Mouse (Mus musculus): ENCODE results near the gene Gm5148. TPM values are rescaled to one million over a fixed set of nuclear protein-coding genes. Genes with fewer than 3 reads are reported as not detected.

Gene Gm5148
- polyA plus RNA-seq, 1 experiment from 2014 or later = 4.8 TPM

- Histone ChIP-seq H3K9me3 (ENCODE audit: control insufficient read depth, low read length) (no peaks in the 10 kb centered on the region), H3K27ac (ENCODE audit: low read depth, low read length) (no peak overlapping the region), H3K9ac (ENCODE audit: low read depth, low read length) (no peak overlapping the region), H3K4me3 (ENCODE audit: low read depth, low read length) (no peak overlapping the region), H3K36me3 (ENCODE audit: control insufficient read depth, insufficient read depth, low read length) (no peaks in the 10 kb centered on the region), H3K4me2 (no peak overlapping the region), H3K27me3 (replicated peaks; ENCODE audit: control insufficient read depth, insufficient read depth, low read length) (no peaks in the 10 kb centered on the region), H3K4me1 (replicated peaks; ENCODE audit: control insufficient read depth, insufficient read depth, low read length) (peaks cover 29% of the 10 kb centered on the region)
- DNase-seq (ENCODE audit: low spot score) = no peak
- ATAC-seq (replicated peaks; ENCODE audit: low FRiP score) = no peak
- WGBS = 62% methylated on average over 5 of the region's 5 CpGs
These were observed 37.5 kb upstream of the Gm5148 start for GRCm38 (mm10) chr3:37761741-37762140.

GRCm38 (mm10) chr3:37760866-37761265 is 36.6 kb upstream of the Gm5148 start:
- Histone ChIP-seq H3K9me3 (ENCODE audit: control insufficient read depth, low read length) (no peaks in the 10 kb centered on the region), H3K27me3 (replicated peaks; ENCODE audit: control insufficient read depth, insufficient read depth, low read length) (no peaks in the 10 kb centered on the region), H3K27ac (ENCODE audit: low read depth, low read length) (no peak overlapping the region), H3K9ac (ENCODE audit: low read depth, low read length) (no peak overlapping the region), H3K36me3 (ENCODE audit: control insufficient read depth, insufficient read depth, low read length) (no peaks in the 10 kb centered on the region), H3K4me1 (replicated peaks; ENCODE audit: control insufficient read depth, insufficient read depth, low read length) (peaks cover 34% of the 10 kb centered on the region), H3K4me2 (no peak overlapping the region), H3K4me3 (ENCODE audit: low read depth, low read length) (no peak overlapping the region)
- no peak for DNase-seq (ENCODE audit: low spot score)
- ATAC-seq (replicated peaks; ENCODE audit: low FRiP score) = no peak
- WGBS = 47% methylated on average over 6 of the region's 6 CpGs

DNA sequence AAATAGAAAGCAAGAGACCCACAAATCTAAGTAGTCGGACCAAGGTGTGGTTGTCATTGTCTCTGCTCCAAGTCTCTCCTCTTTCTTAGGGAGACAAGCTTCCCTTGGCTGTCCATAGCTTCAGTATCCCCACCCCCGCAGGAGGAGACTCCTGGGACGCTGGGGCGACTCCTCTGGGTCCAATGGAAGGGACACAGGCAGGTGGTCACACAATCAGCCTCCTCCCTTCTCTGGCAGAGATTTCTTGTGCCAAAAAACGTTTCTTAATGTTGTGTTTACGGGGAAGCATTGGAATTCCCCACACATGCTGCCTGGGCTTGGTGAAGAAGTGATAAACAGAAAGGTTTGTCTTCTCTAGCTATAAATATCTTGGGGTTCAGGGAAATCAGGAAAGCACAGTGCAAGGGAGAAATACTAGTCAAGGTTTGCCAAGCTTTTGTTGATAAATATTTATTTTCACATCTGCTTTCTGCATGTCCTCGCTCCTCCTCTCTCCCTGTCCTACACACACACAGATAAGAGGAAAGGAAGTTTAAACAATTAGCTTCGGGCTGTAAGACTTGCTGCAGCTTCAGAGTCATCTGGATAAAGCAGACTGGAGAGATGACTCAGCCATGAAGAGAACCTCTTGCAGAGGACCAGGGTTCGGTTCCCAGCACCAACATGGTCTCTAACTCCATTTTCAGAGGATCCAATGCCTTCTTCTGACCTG is 34.5 kb upstream of the Gm5148 start:
- WGBS = 25% methylated on average over 9 of the region's 9 CpGs
- H3K9me3 ChIP-seq (ENCODE audit: control insufficient read depth, low read length) = no peaks in the 10 kb centered on the region
- no peaks in the 10 kb centered on the region for H3K27me3 ChIP-seq (replicated peaks; ENCODE audit: control insufficient read depth, insufficient read depth, low read length)
- DNase-seq (ENCODE audit: low spot score) (no peak), ATAC-seq (replicated peaks; ENCODE audit: low FRiP score) (no peak)
- no peaks in the 10 kb centered on the region for H3K36me3 ChIP-seq (ENCODE audit: control insufficient read depth, insufficient read depth, low read length)
- H3K4me1 ChIP-seq (replicated peaks; ENCODE audit: control insufficient read depth, insufficient read depth, low read length) = peaks cover 36% of the 10 kb centered on the region
- H3K9ac ChIP-seq (ENCODE audit: low read depth, low read length) = no peak overlapping the region
- peak overlapping the region; percentile 16; the same call in 1 of the 2 replicates for H3K27ac ChIP-seq (ENCODE audit: low read depth, low read length)
- H3K4me3 ChIP-seq (ENCODE audit: low read depth, low read length) = peak overlapping the region; percentile 13; the same call in 1 of the 2 replicates
- peak overlapping the region; percentile 54 for H3K4me2 ChIP-seq

GRCm38 (mm10) chr3:37758124-37758523 is 33.8 kb upstream of the Gm5148 start:
- Histone ChIP-seq H3K9me3 (ENCODE audit: control insufficient read depth, low read length) (no peaks in the 10 kb centered on the region), H3K27me3 (replicated peaks; ENCODE audit: control insufficient read depth, insufficient read depth, low read length) (no peaks in the 10 kb centered on the region), H3K36me3 (ENCODE audit: control insufficient read depth, insufficient read depth, low read length) (no peaks in the 10 kb centered on the region), H3K4me1 (replicated peaks; ENCODE audit: control insufficient read depth, insufficient read depth, low read length) (peaks cover 36% of the 10 kb centered on the region), H3K9ac (ENCODE audit: low read depth, low read length) (no peak overlapping the region), H3K4me3 (ENCODE audit: low read depth, low read length) (peak overlapping the region; percentile 13; the same call in 1 of the 2 replicates), H3K27ac (ENCODE audit: low read depth, low read length) (peak overlapping the region; percentile 16; the same call in 1 of the 2 replicates), H3K4me2 (peak overlapping the region; percentile 54)
- ATAC-seq (replicated peaks; ENCODE audit: low FRiP score) = peak; percentile 77
- DNase-seq (ENCODE audit: low spot score) = peak; percentile 75
- 4% methylated on average over 12 of the region's 12 CpGs for WGBS

GRCm38 (mm10) chr3:37757613-37758012 is 33.3 kb upstream of the Gm5148 start:
- Histone ChIP-seq H3K36me3 (ENCODE audit: control insufficient read depth, insufficient read depth, low read length) (no peaks in the 10 kb centered on the region), H3K4me1 (replicated peaks; ENCODE audit: control insufficient read depth, insufficient read depth, low read length) (peaks cover 36% of the 10 kb centered on the region), H3K4me3 (ENCODE audit: low read depth, low read length) (no peak overlapping the region; the same call in 1 of the 2 replicates), H3K9ac (ENCODE audit: low read depth, low read length) (no peak overlapping the region), H3K27me3 (replicated peaks; ENCODE audit: control insufficient read depth, insufficient read depth, low read length) (no peaks in the 10 kb centered on the region), H3K27ac (ENCODE audit: low read depth, low read length) (no peak overlapping the region), H3K9me3 (ENCODE audit: control insufficient read depth, low read length) (no peaks in the 10 kb centered on the region), H3K4me2 (peak overlapping the region; percentile 54)
- DNase-seq (ENCODE audit: low spot score) (no peak), ATAC-seq (replicated peaks; ENCODE audit: low FRiP score) (no peak)
- WGBS = 23% methylated on average over 4 of the region's 4 CpGs

- Histone ChIP-seq H3K9me3 (ENCODE audit: control insufficient read depth, low read length) (no peaks in the 10 kb centered on the region), H3K36me3 (ENCODE audit: control insufficient read depth, insufficient read depth, low read length) (no peaks in the 10 kb centered on the region), H3K27me3 (replicated peaks; ENCODE audit: control insufficient read depth, insufficient read depth, low read length) (no peaks in the 10 kb centered on the region), H3K4me1 (replicated peaks; ENCODE audit: control insufficient read depth, insufficient read depth, low read length) (peaks cover 29% of the 10 kb centered on the region), H3K4me2 (no peak overlapping the region), H3K9ac (ENCODE audit: low read depth, low read length) (no peak overlapping the region), H3K4me3 (ENCODE audit: low read depth, low read length) (no peak overlapping the region), H3K27ac (ENCODE audit: low read depth, low read length) (no peak overlapping the region)
- no peak for DNase-seq (ENCODE audit: low spot score)
- 50% methylated on average over 2 of the region's 2 CpGs for WGBS
- ATAC-seq (replicated peaks; ENCODE audit: low FRiP score) = no peak
These were observed 31.7 kb upstream of the Gm5148 start for GRCm38 (mm10) chr3:37756005-37756404.

DNA sequence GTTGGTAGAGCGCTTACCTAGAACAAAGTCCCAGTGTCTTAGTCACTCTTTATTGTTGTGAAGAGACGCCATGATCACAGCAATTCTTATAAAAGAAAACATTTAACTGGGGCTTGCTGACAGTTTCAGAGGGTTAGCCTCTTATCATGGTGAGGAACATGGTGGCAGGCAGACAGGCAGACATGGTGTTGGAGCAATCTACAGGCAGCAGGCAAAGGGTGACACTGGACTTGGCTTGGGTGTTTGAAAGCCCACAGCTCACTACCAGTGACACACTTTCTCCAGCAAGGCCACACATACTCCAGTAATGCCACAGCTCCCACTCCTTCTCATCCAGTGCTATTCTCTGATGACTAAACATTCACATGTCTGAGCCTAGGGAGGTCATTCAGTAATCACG is 30.3 kb upstream of the Gm5148 start:
- Histone ChIP-seq H3K4me2 (no peak overlapping the region), H3K9ac (ENCODE audit: low read depth, low read length) (no peak overlapping the region), H3K27me3 (replicated peaks; ENCODE audit: control insufficient read depth, insufficient read depth, low read length) (no peaks in the 10 kb centered on the region), H3K27ac (ENCODE audit: low read depth, low read length) (no peak overlapping the region), H3K4me1 (replicated peaks; ENCODE audit: control insufficient read depth, insufficient read depth, low read length) (peaks cover 26% of the 10 kb centered on the region), H3K36me3 (ENCODE audit: control insufficient read depth, insufficient read depth, low read length) (no peaks in the 10 kb centered on the region), H3K9me3 (ENCODE audit: control insufficient read depth, low read length) (no peaks in the 10 kb centered on the region), H3K4me3 (ENCODE audit: low read depth, low read length) (no peak overlapping the region)
- WGBS = 77% methylated on average over 3 of the region's 3 CpGs
- no peak for DNase-seq (ENCODE audit: low spot score)
- no peak for ATAC-seq (replicated peaks; ENCODE audit: low FRiP score)

- Histone ChIP-seq H3K4me1 (replicated peaks; ENCODE audit: control insufficient read depth, insufficient read depth, low read length) (peaks cover 19% of the 10 kb centered on the region), H3K36me3 (ENCODE audit: control insufficient read depth, insufficient read depth, low read length) (no peaks in the 10 kb centered on the region), H3K9ac (ENCODE audit: low read depth, low read length) (no peak overlapping the region), H3K4me3 (ENCODE audit: low read depth, low read length) (no peak overlapping the region), H3K27me3 (replicated peaks; ENCODE audit: control insufficient read depth, insufficient read depth, low read length) (no peaks in the 10 kb centered on the region), H3K9me3 (ENCODE audit: control insufficient read depth, low read length) (no peaks in the 10 kb centered on the region), H3K4me2 (no peak overlapping the region), H3K27ac (ENCODE audit: low read depth, low read length) (no peak overlapping the region)
- DNase-seq (ENCODE audit: low spot score) (no peak), ATAC-seq (replicated peaks; ENCODE audit: low FRiP score) (no peak)
- 71% methylated on average over 3 of the region's 3 CpGs for WGBS
These were observed 28.9 kb upstream of the Gm5148 start for GRCm38 (mm10) chr3:37753148-37753547.
